Mouse (Mus musculus) sigmoid colon, adult 10 weeks (tissue): ENCODE measurements around the gene Eif4b. TPM values are rescaled to one million over a fixed set of nuclear protein-coding genes. Genes with fewer than 3 reads are reported as not detected.

Experiments
- polyA plus RNA-seq: library from polyadenylated mRNA; stranded (reverse); fragments of 350-450 nt; fragmentation: Illumina TruSeq; extraction: RNeasy Lipid Tissue Mini Kit (QIAGEN cat#74804); gene quantifications from one replicate; pipeline ENCODE4 v1.2.3, GENCODE M21; 2014; ENCODE audit warnings: low read depth, low replicate concordance

The Eif4b gene
- 230 TPM for polyA plus RNA-seq

GRCm38 (mm10) chr15:102073559-102074069 lies at the start of gene Eif4b:
Gene Eif4b, plus strand, starts transcription at chr15:102073773.

GRCm38 (mm10) chr15:102028040-102028439 lies 45.5 kb upstream of the Eif4b start, which contains the start of gene Krt18:
Gene Krt18, plus strand, starts transcription at chr15:102028180.

GRCm38 (mm10) chr15:102100161-102100981 lies 26.8 kb downstream of the Eif4b start, which contains the start of gene Tns2:
Gene Tns2, plus strand, starts transcription at chr15:102100413.

GRCm38 (mm10) chr15:102136129-102136758 lies 62.7 kb downstream of the Eif4b start, which contains the start of gene Spryd3:
Gene Spryd3, minus strand, starts transcription at chr15:102136234.

DNA sequence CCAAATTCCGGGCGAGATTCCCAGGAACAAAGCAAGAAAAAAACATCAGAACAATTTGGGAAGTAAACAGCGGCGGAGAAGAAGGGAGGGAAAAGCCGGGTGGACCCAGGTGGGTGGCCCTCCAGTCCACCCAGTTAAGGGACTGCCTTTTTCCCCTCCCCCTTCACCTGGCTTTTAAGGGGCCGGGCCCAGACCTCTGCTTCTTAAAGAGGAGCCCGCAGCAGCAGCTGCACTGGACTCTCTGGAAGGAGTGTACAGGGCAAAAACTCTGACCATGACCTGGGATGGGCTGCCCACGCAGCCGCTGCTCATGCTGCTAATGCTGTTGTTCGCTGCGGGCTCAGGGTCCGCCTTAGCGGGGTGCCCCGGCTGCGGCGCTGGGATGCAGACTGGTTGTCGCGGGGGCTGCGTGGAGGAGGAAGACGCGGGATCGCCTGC lies 70.7 kb downstream of the Eif4b start, which contains the start of gene Igfbp6:
Gene Igfbp6 (plus strand): TSS at position 89 of the 438 bp plus-strand sequence.

Other genes starting within 250 kb of the Eif4b start
- 0.16 TPM for gene Krt1, start 223.0 kb upstream of the Eif4b start, polyA plus RNA-seq
- not detected for gene Krt77, start 204.1 kb upstream of the Eif4b start, polyA plus RNA-seq
- gene Krt76, start 180.9 kb upstream of the Eif4b start, polyA plus RNA-seq, result not detected
- gene Krt4, start 149.0 kb upstream of the Eif4b start, polyA plus RNA-seq, result not detected
- gene Krt79, start 133.4 kb upstream of the Eif4b start, polyA plus RNA-seq, result not detected
- gene Krt78, start 119.5 kb upstream of the Eif4b start, polyA plus RNA-seq, result not detected
- gene Krt8, start 69.3 kb upstream of the Eif4b start, polyA plus RNA-seq, result 179 TPM
- 14.7 TPM for gene Krt18, start 45.6 kb upstream of the Eif4b start, polyA plus RNA-seq
- 17.3 TPM for gene Tns2, start 26.6 kb downstream of the Eif4b start, polyA plus RNA-seq
- 1.5 TPM for gene Spryd3, start 62.5 kb downstream of the Eif4b start, polyA plus RNA-seq
- 0.41 TPM for gene Igfbp6, start 70.6 kb downstream of the Eif4b start, polyA plus RNA-seq
- gene Soat2, start 76.8 kb downstream of the Eif4b start, polyA plus RNA-seq, result 0.32 TPM
- gene Zfp740, start 129.5 kb downstream of the Eif4b start, polyA plus RNA-seq, result 47.3 TPM
- 18.2 TPM for gene Csad, start 131.0 kb downstream of the Eif4b start, polyA plus RNA-seq
- gene Itgb7, start 158.2 kb downstream of the Eif4b start, polyA plus RNA-seq, result 0.47 TPM
- gene Rarg, start 183.7 kb downstream of the Eif4b start, polyA plus RNA-seq, result 3.6 TPM
- not detected for gene Gm9918, start 196.8 kb downstream of the Eif4b start, polyA plus RNA-seq
- gene Mfsd5, start 205.7 kb downstream of the Eif4b start, polyA plus RNA-seq, result 0.66 TPM
- gene Espl1, start 222.5 kb downstream of the Eif4b start, polyA plus RNA-seq, result 0.13 TPM